Mouse (Mus musculus) MEL (cell line): ENCODE data around the gene Mrps21. TPM values are rescaled to one million over a fixed set of nuclear protein-coding genes. Genes with fewer than 3 reads are reported as not detected.

Experiments
- DNase-seq: peaks from one replicate; pipeline ENCODE4 v3.0.0; 2011; ENCODE audit warnings: low read depth, low spot score
- H3K27ac ChIP-seq: 2 replicates; pipeline ENCODE4 v1.5.1; 2012; ENCODE audit warnings: low read depth, mild to moderate bottlenecking, control low read depth, low read length, moderate library complexity; ENCODE audit not compliant: control insufficient read depth
- H3K27me3 ChIP-seq, 2 experiments: fragments of 150-350 bp in 1 of 2; sonication (generic) in 1 of 2; 2 replicates each; pipeline ENCODE4 v1.6.1; 2012; ENCODE audit warnings: low read length in 2 of 2, mild to moderate bottlenecking in 2 of 2, improper control_type of control experiment in 1 of 2, moderate library complexity in 1 of 2; ENCODE audit not compliant: insufficient read depth in 2 of 2, control insufficient read depth in 1 of 2
- H3K36me3 ChIP-seq, 2 experiments: 2 replicates each; pipeline ENCODE4 v1.6.1; 2012 to 2014; ENCODE audit warnings: low read length in 2 of 2, improper control_type of control experiment in 1 of 2, inconsistent platforms in 1 of 2, mild to moderate bottlenecking in 1 of 2; ENCODE audit not compliant: insufficient read depth in 2 of 2, control insufficient read depth in 1 of 2
- H3K4me1 ChIP-seq, 2 experiments: fragments of 150-350 bp in 1 of 2; sonication (generic) in 1 of 2; 2 replicates each; pipeline ENCODE4 v1.6.1; 2012; ENCODE audit warnings: low read length in 2 of 2, improper control_type of control experiment in 1 of 2, mild to moderate bottlenecking in 1 of 2; ENCODE audit not compliant: insufficient read depth in 2 of 2, control insufficient read depth in 1 of 2
- H3K4me3 ChIP-seq, 2 experiments: fragments of 150-350 bp in 1 of 2; sonication (generic) in 1 of 2; 2 replicates each; pipeline ENCODE4 v1.5.1; 2012; ENCODE audit warnings: low read depth in 2 of 2, low read length in 2 of 2, mild to moderate bottlenecking in 2 of 2, moderate library complexity in 2 of 2, control low read depth in 1 of 2, improper control_type of control experiment in 1 of 2; ENCODE audit not compliant: control insufficient read depth in 1 of 2, insufficient read depth in 1 of 2
- H3K79me2 ChIP-seq: 2 replicates; pipeline ENCODE4 v1.6.1; 2012; ENCODE audit warnings: mild to moderate bottlenecking, low read length, moderate library complexity; ENCODE audit not compliant: control insufficient read depth, poor library complexity, insufficient read depth
- H3K9ac ChIP-seq: 2 replicates; pipeline ENCODE4 v1.6.1; 2012; ENCODE audit warnings: low read depth, mild to moderate bottlenecking, control low read depth, low read length, moderate library complexity; ENCODE audit not compliant: control insufficient read depth, poor library complexity, severe bottlenecking
- H3K9me3 ChIP-seq: fragments of 150-350 bp; sonication (generic); replicated peaks from 2 replicates; pipeline ENCODE4 v1.6.1; 2012; ENCODE audit warnings: mild to moderate bottlenecking, low read length, improper control_type of control experiment, moderate library complexity; ENCODE audit not compliant: insufficient read depth
- BHLHE40 ChIP-seq: IDR thresholded peaks from 2 replicates; pipeline ENCODE4 v1.6.1; 2012; ENCODE audit warnings: low read depth, mild to moderate bottlenecking, inconsistent platforms, low read length, improper control_type of control experiment, borderline replicate concordance
- CHD1 ChIP-seq: IDR thresholded peaks from 2 replicates; pipeline ENCODE4 v1.6.1; 2012; ENCODE audit warnings: low read depth, mild to moderate bottlenecking, inconsistent platforms, low read length, improper control_type of control experiment
- CHD2 ChIP-seq: IDR thresholded peaks from 2 replicates; pipeline ENCODE4 v1.6.1; 2011; ENCODE audit warnings: low read length, improper control_type of control experiment
- CTCF ChIP-seq, 3 experiments: IDR thresholded peaks in 2 of 3; conservative IDR thresholded peaks in 1 of 3; 2 replicates each; pipeline ENCODE4 v1.5.1; 2011 to 2012; ENCODE audit warnings: low read length in 3 of 3, low read depth in 2 of 3, mild to moderate bottlenecking in 2 of 3, improper control_type of control experiment in 1 of 3, inconsistent platforms in 1 of 3, mixed read lengths in 1 of 3, moderate library complexity in 1 of 3; ENCODE audit not compliant: control insufficient read depth in 1 of 3, insufficient read depth in 1 of 3, poor library complexity in 1 of 3, severe bottlenecking in 1 of 3
- E2F4 ChIP-seq: IDR thresholded peaks from 2 replicates; pipeline ENCODE4 v1.6.1; 2011; ENCODE audit warnings: low read depth, low read length, improper control_type of control experiment, borderline replicate concordance
- EP300 ChIP-seq, 2 experiments: IDR thresholded peaks; 2 replicates each; pipeline ENCODE4 v1.6.1; 2011; ENCODE audit warnings: improper control_type of control experiment in 2 of 2, low read length in 2 of 2, low read depth in 1 of 2, mild to moderate bottlenecking in 1 of 2
- ETS1 ChIP-seq: IDR thresholded peaks from 2 replicates; pipeline ENCODE4 v1.6.1; 2012; ENCODE audit warnings: low read depth, mild to moderate bottlenecking, inconsistent platforms, low read length, improper control_type of control experiment, moderate library complexity
- GABPA ChIP-seq: IDR thresholded peaks from 2 replicates; pipeline ENCODE4 v1.6.1; 2012; ENCODE audit warnings: low read depth, mild to moderate bottlenecking, inconsistent platforms, low read length, improper control_type of control experiment, moderate library complexity
- GATA1 ChIP-seq: IDR thresholded peaks from 2 replicates; pipeline ENCODE4 v1.6.1; 2011; ENCODE audit warnings: low read depth, low read length, improper control_type of control experiment
- HCFC1 ChIP-seq: IDR thresholded peaks from 2 replicates; pipeline ENCODE4 v1.6.1; 2012; ENCODE audit warnings: low read depth, mild to moderate bottlenecking, inconsistent platforms, low read length, improper control_type of control experiment, moderate library complexity
- JUND ChIP-seq: IDR thresholded peaks from 2 replicates; pipeline ENCODE4 v1.6.1; 2011; ENCODE audit warnings: low read depth, mild to moderate bottlenecking, improper control_type of control experiment, low read length
- MAFK ChIP-seq: IDR thresholded peaks from 2 replicates; pipeline ENCODE4 v1.6.1; 2011; ENCODE audit warnings: low read depth, mild to moderate bottlenecking, low read length, improper control_type of control experiment, borderline replicate concordance
- MAX ChIP-seq: IDR thresholded peaks from 2 replicates; pipeline ENCODE4 v1.6.1; 2011; ENCODE audit warnings: low read length, improper control_type of control experiment
- MAZ ChIP-seq: IDR thresholded peaks from 2 replicates; pipeline ENCODE4 v1.6.1; 2012; ENCODE audit warnings: low read depth, mild to moderate bottlenecking, inconsistent platforms, low read length, improper control_type of control experiment
- MEF2A ChIP-seq: IDR thresholded peaks from 2 replicates; pipeline ENCODE4 v1.6.1; 2014; ENCODE audit warnings: low read depth, mild to moderate bottlenecking, inconsistent platforms, low read length, improper control_type of control experiment; ENCODE audit not compliant: poor library complexity, insufficient replicate concordance, severe bottlenecking; ENCODE audit errors: extremely low read depth
- MXI1 ChIP-seq: IDR thresholded peaks from 2 replicates; pipeline ENCODE4 v1.6.1; 2011; ENCODE audit warnings: mild to moderate bottlenecking, low read depth, low read length, improper control_type of control experiment
- MYB ChIP-seq: IDR thresholded peaks from 2 replicates; pipeline ENCODE4 v1.6.1; 2011; ENCODE audit warnings: mild to moderate bottlenecking, low read depth, low read length, improper control_type of control experiment
- MYC ChIP-seq: IDR thresholded peaks from 2 replicates; pipeline ENCODE4 v1.6.1; 2011; ENCODE audit warnings: low read depth, mild to moderate bottlenecking, low read length, improper control_type of control experiment, moderate library complexity
- POLR2AphosphoS5 ChIP-seq: IDR thresholded peaks from 2 replicates; pipeline ENCODE4 v1.6.1; 2012; ENCODE audit warnings: low read depth, borderline replicate concordance, mild to moderate bottlenecking, inconsistent platforms, low read length, moderate library complexity, mixed read lengths
- RAD21 ChIP-seq: IDR thresholded peaks from 2 replicates; pipeline ENCODE4 v1.6.1; 2011; ENCODE audit warnings: mild to moderate bottlenecking, low read depth, low read length, improper control_type of control experiment
- RCOR1 ChIP-seq: IDR thresholded peaks from 2 replicates; pipeline ENCODE4 v1.6.1; 2012; ENCODE audit warnings: low read depth, mild to moderate bottlenecking, inconsistent platforms, low read length, improper control_type of control experiment
- SIN3A ChIP-seq: IDR thresholded peaks from 2 replicates; pipeline ENCODE4 v1.6.1; 2012; ENCODE audit warnings: low read length, improper control_type of control experiment, inconsistent platforms
- SMC3 ChIP-seq: IDR thresholded peaks from 2 replicates; pipeline ENCODE4 v1.6.1; 2011; ENCODE audit warnings: low read depth, low read length, improper control_type of control experiment
- TAL1 ChIP-seq: IDR thresholded peaks from 2 replicates; pipeline ENCODE4 v1.6.1; 2012; ENCODE audit warnings: mild to moderate bottlenecking, inconsistent platforms, low read length, moderate library complexity, mixed read lengths
- TCF12 ChIP-seq: IDR thresholded peaks from 2 replicates; pipeline ENCODE4 v1.6.1; 2014; ENCODE audit warnings: low read depth, mild to moderate bottlenecking, inconsistent platforms, low read length, improper control_type of control experiment, moderate library complexity
- USF1 ChIP-seq: IDR thresholded peaks from 2 replicates; pipeline ENCODE4 v1.6.1; 2014; ENCODE audit warnings: low read depth, mild to moderate bottlenecking, inconsistent platforms, low read length, improper control_type of control experiment, moderate library complexity
- ZC3H11A ChIP-seq: IDR thresholded peaks from 2 replicates; pipeline ENCODE4 v1.6.1; 2012; ENCODE audit warnings: low read depth, mild to moderate bottlenecking, inconsistent platforms, low read length, improper control_type of control experiment
- ZMIZ1 ChIP-seq: IDR thresholded peaks from 2 replicates; pipeline ENCODE4 v1.6.1; 2012; ENCODE audit warnings: low read depth, mild to moderate bottlenecking, inconsistent platforms, low read length, improper control_type of control experiment, moderate library complexity
- ZNF384 ChIP-seq: IDR thresholded peaks from 2 replicates; pipeline ENCODE4 v1.6.1; 2012; ENCODE audit warnings: low read depth, mild to moderate bottlenecking, inconsistent platforms, low read length, improper control_type of control experiment
- polyA plus RNA-seq, 2 experiments: library from polyadenylated mRNA; stranded (reverse) in 1 of 2; unstranded in 1 of 2; fragments of >175 nt in 1 of 2; fragments of >200 nt in 1 of 2; gene quantifications; 2 replicates each; pipeline versions ENCODE4 v1.2.1 to v1.2.4; 2012; ENCODE audit warnings: low replicate concordance in 2 of 2, low read depth in 1 of 2; ENCODE audit not compliant: insufficient read length in 2 of 2, insufficient read depth in 1 of 2, missing spikeins in 1 of 2
- total RNA-seq: library from RNA; depleted of rRNA; stranded (reverse); fragments of 300-350 nt; gene quantifications from 2 replicates; pipeline ENCODE4 v1.2.3, GENCODE M21; 2012

Gene Mrps21
- total and polyA plus RNA-seq, 3 experiments: 469 to 586 TPM; not detected in 1

- TF ChIP-seq GABPA: no peak
- TF ChIP-seq HCFC1: peak; percentile 33; the same call in 1 of the 2 replicates
- TF ChIP-seq ETS1: peak; percentile 59
- no peak for TF ChIP-seq E2F4
- no peak for TF ChIP-seq MXI1
- no peak for TF ChIP-seq MYB
- TF ChIP-seq, all 39 proteins: peak for 14
These were observed 21.0 kb upstream of the Mrps21 start (continued) for GRCm38 (mm10) chr3:95892066-95893052.

DNA sequence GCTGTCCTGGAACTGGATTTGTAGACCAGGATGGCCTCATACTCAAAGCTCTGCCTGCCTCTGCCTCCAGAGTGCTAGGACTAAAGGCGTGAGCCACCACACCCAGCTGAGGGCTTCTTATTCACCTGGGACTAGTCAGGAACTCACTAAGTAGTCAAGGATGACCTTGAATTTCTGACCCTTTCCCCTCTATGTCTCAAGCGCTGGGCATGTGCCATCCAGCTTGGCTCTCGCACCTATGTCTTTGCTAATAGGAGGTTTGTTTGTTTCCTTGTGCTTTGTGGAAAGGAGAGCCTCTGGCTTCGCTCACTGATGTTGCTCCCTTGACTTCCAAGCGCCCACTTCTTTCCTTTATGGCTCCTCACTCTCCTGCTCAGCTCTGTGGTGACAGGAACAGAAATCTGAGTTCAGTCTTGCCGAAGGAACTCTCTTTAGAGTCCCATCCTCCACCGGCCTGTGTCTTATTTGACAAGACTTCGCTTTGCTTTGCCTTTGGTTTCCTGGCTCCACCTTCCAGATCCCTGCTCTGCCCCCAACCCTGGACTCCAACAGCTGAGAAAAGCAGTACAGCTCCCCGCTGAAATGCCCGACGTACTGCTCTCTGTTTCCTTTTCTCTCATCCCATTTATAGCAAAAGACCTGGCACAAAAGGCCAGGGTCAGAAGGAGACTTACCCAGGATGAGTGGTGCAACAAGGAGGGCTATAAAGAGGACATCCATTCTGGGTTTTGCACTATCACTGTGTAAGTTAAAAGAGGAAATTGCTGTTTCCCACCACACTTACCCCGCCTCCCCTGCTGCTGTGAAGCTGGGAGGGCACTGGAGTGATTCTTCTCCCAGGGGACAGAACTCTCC is 20.1 kb upstream of the Mrps21 start, which contains the start of gene BC028528:
Gene BC028528 (minus strand): TSS at position 795 of the 855 bp plus-strand sequence.
- peaks cover 0 to 16% of the 10 kb centered on the region in 2 experiments; a peak in 2 of 4 replicates for H3K36me3 ChIP-seq
- peak within 1 kb of the TSS; percentile 66 for H3K9ac ChIP-seq
- peak within 1 kb of the TSS; percentile 59 to 82 for H3K4me3 ChIP-seq
- H3K27me3 ChIP-seq: no peaks in the 10 kb centered on the region
- H3K4me1 ChIP-seq: peaks cover 12 to 20% of the 10 kb centered on the region in 2 experiments
- H3K79me2 ChIP-seq: peaks cover 11% of the 10 kb centered on the region
- peak; percentile 92 for DNase-seq
- peak within 1 kb of the TSS; percentile 79 for H3K27ac ChIP-seq
- H3K9me3 ChIP-seq: no peaks in the 10 kb centered on the region
- TF ChIP-seq ZNF384 (no peak), JUND (0 out of 2 replicates have a peak, but pooled peaks have one; percentile 21), MEF2A (no peak), MXI1 (peak; percentile 37), CHD2 (no peak), MYB (no peak), SIN3A (no peak; the same call in none of the 2 replicates), TAL1 (no peak), EP300 (IDR thresholded peaks at IDR 0.05; ENCODE audit: low read depth in 1 of 2, low read length in 2 of 2) (no peak; a peak in 1 of 4 replicates), MYC (peak; percentile 39; the same call in 1 of the 2 replicates), MAFK (no peak), RCOR1 (no peak; the same call in 1 of the 2 replicates), MAX (peak; percentile 65; the same call in 1 of the 2 replicates), TCF12 (no peak), BHLHE40 (0 out of 2 replicates have a peak, but pooled peaks have one; percentile 35), GATA1 (no peak), POLR2AphosphoS5 (no peak), ETS1 (0 out of 2 replicates have a peak, but pooled peaks have one; percentile 51), MAZ (peak; percentile 68; the same call in 1 of the 2 replicates), USF1 (no peak), ZMIZ1 (no peak), RAD21 (no peak), CTCF (IDR thresholded peaks at IDR 0.05 in 2 of 3, conservative IDR thresholded peaks at IDR 0.05 in 1 of 3; ENCODE audit: control insufficient read depth in 1 of 3, insufficient read depth in 1 of 3, low read depth in 2 of 3, low read length in 3 of 3, poor library complexity in 1 of 3, severe bottlenecking in 1 of 3) (no peak), E2F4 (no peak; the same call in 1 of the 2 replicates), HCFC1 (peak; percentile 53; the same call in 1 of the 2 replicates), CHD1 (no peak), ZC3H11A (no peak), SMC3 (no peak)
